Mouse (Mus musculus): Measurements from ENCODE around the gene Zfp385b.

Gene Zfp385b

DNA sequence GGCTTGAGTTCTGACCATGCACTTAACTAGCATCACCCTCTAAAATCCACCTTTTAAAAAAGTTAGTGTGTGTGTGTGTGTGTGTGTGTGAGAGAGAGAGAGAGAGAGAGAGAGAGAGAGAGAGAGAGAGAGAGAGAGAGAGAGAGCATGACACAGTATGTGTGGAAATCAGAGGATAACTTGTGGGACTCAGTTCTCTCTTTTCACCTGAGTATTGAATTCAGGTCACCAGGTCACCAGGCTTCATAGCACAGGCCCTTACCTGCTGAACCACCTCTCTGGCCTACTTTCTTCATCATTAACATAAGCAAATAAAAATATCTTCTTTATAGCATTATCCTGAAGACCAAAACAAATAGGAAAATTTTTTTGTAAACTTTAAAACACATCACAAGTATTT, at the start of gene Zfp385b:
Gene Zfp385b, minus strand, starts transcription at position 101 of the 400 bp plus-strand sequence.
- no peak for DNase-seq

DNA sequence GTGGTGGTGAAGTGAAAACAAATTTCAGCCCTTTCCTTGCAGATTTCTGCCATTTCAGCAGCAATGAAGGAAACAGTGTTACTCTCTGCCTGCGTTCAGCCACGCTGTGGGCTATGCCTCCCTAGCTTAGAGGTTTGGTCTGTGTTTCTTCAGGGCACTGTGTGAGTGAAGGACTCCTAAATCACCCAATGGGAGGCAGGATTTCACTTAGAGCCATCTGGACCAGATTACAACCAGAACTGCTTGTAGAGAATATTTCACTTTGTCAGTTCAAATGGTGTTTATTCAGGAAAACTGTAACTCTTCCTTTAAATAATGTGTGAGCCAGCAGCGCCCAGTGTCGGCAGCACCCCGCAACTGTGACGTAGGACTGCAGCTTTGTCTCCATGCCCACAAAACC, 44.5 kb upstream of the Zfp385b start:
- DNase-seq = no peak

DNA sequence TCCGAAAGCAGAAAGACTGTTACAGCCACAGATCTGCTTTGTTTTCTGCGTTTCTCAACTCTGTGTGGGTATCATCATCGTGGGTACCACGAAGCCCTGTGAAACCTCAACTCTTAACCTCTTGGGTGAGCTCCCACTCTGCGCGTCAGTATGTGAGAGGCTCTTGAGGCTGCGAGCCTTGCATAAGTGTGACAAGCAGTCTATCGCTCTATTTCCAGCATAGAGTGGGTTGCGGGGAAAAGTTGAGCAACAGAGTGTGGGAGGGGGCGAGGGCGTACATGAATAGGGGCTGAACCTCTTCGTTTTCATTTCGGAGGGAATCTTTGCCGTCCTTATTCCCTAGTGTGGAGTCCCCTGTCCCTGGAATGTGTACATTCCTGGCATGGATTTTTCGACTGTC, 44.1 kb upstream of the Zfp385b start:
- DNase-seq = no peak

DNA sequence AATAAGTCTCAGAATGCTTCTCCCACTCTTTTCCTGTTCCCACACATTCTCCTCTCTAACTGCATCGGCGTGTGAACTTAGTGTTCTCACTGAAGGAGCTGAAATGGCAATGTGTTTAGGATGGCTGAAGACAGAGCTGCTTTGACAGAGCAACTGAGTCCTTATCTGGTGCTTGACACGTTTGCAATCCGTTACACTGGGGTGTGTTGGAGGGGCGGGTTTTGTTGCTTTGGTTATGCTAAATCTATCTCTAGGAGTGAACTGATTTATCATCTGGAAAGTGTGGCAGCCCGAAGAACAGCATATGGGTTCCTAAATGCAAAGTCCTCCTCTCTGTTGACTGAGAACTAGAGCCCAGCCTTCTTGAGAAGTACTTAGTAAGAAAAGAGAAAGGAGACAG, 22.0 kb upstream of the Zfp385b start:
- DNase-seq = no peak

DNA sequence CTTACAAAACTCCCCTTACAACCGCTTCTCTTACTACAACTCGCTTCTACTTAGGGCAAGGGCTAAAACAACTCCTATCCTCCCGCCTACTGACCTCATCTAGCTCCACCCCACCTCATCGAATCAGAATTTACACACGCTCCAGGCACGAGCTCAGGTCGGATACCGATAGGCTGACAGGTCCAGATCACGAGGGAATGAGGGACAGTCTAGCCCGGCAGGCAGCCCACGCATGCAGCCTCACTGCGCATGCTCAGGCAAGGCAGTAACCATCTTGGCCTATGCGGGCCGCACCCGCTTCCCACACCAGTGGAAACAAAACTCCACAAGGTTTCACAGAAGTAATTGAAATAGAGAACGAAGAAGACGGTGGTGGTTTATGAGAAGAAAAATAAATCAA, 20.1 kb upstream of the Zfp385b start:
- DNase-seq = no peak

DNA sequence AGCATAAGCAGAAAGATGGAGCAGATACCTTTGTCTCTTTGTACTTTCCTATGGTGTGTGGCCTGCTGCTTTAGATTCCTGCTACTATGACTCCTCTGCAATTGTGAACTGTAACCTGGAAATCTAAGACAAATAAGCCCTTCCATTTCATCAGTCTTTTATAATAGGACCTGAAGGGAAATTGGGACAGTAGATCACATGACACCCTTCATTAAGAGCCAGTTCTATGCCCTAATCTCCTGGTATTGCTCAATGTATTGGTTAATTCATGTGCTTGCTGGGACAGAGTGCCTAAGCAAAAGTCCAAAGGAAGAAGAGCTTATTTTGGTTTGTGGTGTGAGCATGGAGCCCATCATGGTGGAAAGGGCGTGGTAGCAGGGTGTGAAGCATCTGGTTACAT, 19.2 kb upstream of the Zfp385b start:
- no peak for DNase-seq

DNA sequence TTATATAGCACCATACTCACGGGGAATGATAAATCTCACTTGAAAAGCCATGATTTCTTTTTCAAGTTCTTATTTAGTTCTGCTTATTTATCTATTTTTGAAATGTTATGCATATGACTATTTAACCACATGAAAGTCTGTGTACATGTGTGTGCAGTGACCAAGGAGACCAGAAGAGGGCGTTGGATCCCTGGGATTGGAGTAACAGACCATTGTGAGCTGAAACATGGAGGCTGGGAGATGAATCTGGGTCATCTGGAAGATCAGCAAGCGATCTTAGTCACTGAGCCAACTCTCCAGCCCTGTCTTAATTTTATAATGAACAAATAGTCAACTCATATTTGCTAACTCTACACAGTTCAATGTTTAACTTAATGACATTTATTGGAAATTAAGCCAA, 16.3 kb upstream of the Zfp385b start:
- DNase-seq = no peak

DNA sequence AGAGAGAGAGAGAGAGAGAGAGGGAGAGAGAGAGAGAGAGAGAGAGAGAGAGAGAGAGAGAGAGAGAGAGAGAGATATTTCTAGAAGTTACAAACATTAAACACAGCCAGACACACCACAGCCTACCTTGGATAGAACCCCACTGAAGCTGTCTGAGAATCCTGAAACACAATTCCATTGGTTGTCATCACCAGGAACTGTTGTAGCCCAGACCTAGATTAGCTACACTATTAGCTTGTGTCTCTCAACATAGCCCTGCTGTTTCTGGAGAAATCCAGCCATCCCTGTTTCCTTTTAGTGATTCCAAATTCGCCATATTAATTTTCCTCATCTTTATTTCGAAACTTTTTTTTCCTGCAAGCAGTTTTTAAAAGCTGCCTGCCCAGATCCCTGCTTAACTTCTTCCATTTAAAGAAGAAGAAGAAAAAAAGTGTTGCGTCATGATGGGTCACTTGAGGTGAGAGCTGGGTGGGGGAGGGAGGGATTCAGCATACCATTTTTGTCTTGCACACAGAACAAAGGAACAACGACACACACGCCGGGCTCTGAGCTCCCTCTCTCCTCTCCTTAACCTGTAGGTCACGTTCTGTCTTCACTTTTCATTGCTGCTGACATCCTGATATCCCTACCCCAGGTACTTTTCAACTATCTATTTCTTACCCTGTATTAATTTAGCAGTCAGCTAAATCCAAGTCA, 6.8 kb upstream of the Zfp385b start:
- no peak for DNase-seq

DNA sequence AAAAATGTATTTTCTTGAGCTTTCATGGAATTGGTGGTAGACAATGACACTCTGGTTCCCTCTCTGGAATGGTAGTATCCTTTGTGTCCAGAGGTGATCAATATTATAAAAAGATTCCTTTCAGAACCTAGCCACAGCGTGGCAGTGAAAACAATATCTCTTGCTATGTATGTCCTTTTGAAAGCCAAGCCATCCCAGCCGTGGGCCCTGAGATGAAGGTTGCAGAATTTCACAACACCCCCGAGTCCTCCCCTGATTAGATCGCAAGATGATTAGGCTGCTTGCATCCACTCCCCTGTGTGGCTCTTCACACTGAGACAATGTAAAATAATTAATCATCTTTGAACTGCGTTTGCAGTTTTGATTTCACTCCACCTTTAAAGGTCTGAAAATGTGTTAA, 3.6 kb upstream of the Zfp385b start:
- DNase-seq = no peak

DNA sequence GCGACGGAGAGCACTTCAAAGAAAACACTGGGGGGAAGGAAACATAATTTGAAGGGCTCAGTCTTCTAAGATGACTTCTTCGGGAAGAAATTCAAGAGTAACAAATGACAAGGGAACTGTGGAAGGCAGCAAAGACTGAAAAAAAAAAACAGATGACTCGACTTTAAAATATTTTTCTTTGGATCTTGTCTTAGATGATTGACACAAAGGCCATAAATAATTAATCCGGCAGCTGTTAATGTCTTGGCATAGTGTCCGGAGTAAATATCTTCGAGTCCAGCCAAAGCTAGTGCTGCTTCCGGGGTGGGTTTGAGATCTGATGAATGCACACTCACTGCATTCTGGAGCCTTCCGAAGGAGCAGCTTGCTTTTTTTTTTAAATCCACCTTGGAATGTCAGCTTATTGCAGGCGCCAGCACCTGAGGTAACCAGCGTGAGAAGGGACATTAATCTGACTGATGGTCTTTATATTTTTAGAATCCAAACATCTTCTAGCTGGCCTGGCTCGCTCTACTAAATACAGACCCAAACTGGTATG, 2.0 kb downstream of the Zfp385b start:
- no peak for DNase-seq

DNA sequence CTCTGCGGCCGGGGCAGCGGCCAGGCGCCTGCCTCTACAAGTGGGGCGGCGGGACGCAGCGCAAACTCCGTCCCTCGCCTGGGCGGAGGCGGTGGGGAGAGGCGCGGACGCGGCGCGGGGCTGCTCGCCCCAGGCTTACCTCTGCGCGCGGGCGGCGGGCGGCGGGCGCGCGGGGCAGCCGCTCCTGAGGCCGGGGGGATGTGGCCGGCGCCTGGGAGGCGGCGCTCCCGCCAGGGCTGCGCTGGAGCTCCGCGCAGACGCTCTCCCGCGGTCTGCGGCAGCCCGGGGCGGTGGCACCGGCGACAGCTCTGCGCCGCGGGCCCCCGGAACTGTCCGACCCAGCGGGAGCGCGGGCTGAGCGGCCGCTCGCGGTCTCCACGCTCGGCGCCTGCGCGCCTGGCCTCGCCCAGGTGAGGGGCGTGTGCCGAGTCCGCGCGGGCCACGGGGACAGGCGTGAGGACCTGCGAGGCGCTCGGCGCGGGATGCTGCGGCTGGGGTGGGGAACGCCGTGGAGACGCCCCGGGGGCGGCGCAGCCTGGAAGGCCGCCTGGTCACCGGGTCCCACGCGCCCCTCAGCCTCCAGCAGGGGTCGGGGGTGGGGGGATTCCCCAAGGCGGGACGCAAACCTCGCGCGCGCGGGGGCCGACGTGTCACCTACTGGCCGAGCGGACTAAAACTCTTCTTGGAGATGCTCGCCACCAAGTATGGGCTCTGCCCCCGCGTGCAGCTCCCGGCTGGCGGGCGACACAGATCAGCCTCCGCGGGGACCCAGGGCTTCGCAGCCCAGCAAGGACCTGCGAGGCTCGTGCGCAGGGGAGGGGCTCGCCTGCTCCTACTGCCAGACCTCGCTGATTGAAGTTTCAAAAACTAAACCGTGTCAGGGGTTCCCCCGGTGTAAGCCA, 2.8 kb downstream of the Zfp385b start:
- DNase-seq = no peak

DNA sequence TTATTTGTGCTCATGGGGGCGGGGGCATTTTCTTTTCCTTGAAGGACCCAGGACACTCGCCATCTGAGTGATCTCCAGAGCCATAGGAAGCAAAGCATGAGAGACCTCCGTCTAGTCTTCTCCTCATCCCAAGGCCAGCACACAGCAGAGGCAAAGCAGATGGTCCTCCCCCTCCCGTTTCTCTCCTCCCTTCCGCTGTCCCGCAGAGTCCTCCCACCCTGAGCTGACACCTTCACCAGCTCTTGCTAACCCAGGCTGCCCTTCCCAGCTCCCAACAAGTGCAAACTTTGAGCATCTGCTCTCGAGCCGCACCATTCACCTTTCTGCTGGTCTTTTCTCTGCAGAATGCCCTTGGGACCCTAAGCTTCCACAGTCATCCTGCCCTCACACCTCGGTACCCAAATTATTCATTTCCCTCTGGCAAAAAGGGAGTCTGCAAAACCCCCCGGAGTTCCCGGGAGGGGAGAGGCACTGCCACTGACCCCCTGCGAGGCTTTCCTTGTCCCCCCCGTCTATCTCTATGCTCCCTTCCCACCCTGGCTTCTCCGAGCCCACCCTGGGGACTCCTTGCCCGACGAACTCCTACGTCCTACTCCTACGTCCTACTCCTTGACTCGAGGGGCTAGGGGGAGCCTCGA, 3.5 kb downstream of the Zfp385b start:
- DNase-seq = no peak

DNA sequence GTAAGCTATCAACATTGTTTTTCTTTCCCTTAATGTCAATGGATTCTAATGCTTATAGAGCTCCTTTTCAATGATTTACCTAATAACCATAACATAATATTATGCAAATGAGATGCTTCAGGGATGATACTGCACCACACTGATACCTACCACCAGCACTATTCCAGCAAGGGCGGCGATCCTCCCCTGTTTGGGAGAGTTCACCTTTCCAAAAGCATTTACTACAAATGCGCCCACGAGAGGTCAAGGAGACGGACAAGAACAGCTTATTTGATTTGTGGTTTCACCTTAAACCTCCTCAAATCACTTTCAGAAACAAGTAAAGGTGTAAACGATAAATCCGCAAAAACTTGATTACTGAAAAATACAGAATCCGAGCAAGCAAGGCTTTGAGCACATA, 4.5 kb downstream of the Zfp385b start:
- DNase-seq = no peak

DNA sequence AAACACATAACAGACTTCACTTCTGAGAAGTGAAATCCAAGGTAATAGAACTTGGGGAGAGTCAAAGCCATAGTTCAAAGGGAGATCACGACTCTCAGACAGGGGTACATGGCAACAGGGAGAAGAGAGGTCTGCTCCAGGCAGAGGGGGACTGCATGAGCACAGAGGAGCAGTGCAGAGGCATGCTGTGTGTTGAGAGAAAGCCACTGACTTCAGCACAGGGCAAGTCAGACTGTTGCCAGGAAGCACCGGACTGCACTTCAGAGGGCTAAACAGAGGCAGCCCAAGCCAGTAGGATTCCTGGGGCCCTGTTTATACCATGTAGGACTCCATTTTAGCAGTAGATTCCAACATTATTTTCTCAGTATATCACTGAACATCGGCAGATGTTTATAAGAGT, 6.4 kb downstream of the Zfp385b start:
- DNase-seq = no peak

DNA sequence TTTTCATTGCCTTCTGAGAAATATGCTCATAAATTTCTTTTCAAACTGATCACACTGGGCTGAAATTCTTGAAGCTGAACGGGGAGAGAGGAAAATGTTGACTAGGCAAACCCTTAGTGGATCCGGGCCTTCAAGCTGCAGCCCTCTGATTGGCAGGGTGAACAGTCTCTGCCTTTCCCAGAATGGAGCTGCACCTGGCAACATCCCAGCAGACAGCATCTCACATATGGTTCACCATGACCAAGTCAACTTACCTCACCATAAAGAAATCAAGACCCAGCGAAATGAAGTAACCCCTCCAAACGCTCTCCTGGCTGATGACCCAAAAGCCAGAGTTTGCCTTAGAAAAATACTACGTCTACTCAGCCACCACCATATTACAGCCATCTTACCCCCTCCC, 8.7 kb downstream of the Zfp385b start:
- DNase-seq = no peak

DNA sequence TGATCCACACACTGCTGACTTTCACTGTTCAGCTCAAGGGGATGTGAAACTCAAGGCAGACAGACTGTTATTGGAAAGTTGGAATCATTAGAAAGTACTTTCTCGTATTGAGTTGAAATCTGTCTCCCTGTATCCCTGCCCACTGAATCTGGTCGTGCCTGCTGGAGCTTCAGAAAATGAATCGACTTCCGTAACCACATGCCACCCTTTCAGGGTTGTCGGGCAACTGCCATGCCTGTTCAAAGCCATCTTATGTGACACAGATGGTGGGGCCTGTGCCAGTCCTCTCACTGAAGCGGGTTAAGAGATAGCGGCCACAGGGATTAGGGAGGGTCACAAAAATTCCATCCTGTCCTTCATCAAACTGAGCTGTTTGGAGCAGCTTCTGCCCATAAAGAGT, 14.7 kb downstream of the Zfp385b start:
- no peak for DNase-seq

DNA sequence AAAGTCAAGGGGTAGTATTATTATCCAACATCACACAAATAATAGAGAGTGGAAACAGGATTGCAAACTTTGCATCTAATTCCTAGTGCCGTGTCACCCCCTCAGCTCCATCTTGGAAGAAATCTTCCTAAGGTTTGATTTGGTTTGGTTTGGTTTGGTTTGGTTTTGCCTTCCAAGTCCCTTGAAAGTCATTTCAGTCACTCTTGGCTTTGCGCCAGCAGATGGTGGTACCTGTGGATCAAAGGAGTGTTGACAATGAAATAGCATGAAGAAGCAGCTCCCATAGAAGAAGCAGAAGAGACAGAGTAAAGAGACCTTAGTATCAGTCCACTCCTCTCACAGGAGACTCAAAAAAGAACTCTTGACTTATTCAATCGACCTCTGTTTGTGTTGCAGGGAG, 17.1 kb downstream of the Zfp385b start:
- no peak for DNase-seq

DNA sequence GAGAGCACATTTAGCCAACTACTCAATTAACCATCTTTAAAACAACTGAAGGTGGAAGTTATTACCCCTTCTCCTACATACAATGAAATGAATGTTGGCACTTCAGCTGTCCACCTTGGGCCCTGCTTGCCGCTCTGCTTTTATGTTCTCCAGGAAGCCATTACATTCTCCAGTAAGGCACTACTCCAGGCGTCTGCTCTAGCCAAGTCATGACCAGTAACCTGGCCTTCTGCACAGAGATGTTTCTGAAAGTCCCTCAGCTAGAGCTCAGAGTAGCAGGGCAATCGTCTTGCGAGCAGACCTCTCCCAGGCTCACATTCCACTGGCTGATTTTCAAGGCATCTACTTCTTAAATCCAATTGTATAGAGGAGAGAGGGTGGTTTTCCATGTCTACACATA, 18.0 kb downstream of the Zfp385b start:
- no peak for DNase-seq

DNA sequence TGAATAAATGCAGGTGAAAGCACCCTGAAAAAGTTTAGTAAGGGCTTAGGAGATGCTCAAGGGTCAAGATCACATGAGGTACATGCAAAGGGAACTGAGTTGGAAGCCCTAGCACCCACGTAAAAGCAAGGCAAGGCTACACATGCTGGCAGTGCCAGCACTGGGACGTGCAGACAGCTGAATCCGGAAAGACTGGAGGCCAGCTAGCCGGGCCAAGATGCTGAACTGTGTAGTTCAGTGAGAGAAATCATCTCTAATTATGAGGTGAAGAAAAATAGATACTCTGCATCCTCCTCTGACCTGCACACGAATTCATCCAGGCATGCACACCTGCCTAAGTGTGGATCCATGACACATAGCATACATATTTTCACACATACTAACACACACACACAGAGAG, 18.4 kb downstream of the Zfp385b start:
- no peak for DNase-seq

DNA sequence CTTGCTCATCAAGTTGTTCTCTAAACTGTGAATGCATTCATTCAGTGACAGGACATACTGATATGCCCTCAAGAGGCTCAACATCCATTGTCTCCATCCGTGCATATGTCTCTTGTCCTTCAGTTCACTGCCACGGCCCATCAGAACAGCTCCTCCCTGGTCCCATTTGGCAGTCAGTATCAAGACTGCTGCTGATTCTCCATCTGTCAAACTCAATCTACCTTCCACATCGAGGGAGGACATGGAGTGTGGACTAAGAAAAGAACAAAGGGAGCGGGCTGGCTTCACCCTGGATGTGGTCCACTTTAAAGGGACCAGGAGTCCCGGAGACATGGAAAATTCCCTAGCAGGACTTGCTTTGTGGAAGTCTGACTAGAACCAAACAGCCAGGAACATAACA, 22.2 kb downstream of the Zfp385b start:
- no peak for DNase-seq

DNA sequence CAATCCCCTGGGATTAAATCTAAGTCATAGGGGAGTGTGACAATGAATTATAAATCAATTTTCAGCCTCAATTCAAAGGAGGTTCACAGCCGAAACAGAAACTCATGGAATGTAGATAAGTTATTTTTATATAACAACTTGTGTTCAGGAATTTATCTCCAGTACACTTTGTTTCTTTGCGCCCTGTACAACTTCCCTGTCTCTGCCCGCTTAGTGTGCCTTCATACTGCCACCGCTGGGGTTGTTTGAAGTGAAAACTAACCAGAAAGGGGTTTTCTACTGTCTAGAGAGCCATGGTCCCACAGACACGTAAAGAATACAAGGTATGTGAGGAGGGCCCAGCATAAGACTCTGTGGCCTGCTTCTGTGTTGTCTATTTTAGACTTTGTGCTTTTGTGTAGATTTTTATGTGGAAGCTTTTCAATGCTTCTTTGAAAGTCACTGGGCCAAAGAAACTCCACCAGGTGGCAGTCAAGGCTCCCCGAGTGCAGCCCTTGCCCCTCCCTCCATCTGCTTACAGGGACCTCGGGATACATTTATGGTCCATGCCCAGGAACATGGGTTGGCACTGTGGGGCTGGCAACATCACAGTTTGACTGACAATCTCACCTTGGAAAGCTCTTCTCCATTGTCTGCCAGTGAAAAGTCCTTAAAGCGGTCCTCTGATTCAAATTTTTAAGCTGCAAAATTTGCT, 23.4 kb downstream of the Zfp385b start:
- DNase-seq = no peak

DNA sequence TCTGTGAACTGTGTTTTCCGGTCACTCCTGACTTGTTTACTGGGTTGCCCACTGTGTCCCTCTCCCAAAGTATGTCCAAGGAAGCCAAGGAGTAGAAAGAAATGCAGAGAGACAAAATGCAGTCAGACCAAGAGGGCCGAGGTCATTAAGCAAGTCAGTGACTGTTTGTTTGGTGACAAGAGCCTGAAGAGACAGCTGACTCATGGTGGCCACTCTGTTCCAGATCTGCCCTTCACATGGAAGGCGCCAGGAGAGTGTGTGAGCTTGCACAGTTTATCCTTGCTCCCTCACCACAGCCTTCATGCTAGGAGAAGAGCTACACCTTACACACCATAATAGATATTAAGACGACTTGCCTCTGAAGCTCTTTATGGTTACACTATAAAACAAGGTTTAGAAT, 28.6 kb downstream of the Zfp385b start:
- no peak for DNase-seq

DNA sequence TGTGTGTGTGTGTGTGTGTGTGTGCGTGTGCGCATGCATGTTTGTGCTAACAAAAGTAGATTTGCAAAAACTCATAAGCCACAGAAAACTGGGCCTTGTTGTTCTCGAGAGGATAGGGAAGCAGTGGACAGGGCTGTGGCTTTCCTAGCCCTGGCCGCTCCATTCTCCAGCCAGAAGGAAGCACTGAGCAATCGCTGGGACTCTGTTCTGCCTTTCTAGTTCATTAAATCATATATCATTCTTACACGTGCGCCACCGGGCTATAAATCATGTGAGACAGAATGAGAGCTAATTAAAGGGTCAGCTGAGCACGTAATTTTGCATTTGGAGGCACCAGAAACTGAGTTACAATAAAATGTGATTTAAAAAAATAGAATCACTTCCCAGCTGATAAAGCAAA, 29.1 kb downstream of the Zfp385b start:
- DNase-seq = no peak
